Mouse (Mus musculus): ENCODE measurements around the gene Actl6a. TPM values are rescaled to one million over a fixed set of nuclear protein-coding genes. Genes with fewer than 3 reads are reported as not detected.
"Not testable (repeated sequence)": the region's sequence is repeated elsewhere in the genome, so short reads cannot be mapped to it uniquely, and the experiment has no call there.

Gene Actl6a
- polyA plus RNA-seq (2016; fragmentation: Nextera tagmentation; extraction: Ambion mirVana) = 186 and 197 TPM in 2 replicates

GRCm38 (mm10) chr3:32705647-32706348 is at the start of gene Actl6a:
TSS of gene Actl6a (plus strand) at chr3:32706298.
- not testable (repeated sequence) for H3K36me3 ChIP-seq; H3K4me3 ChIP-seq; ATAC-seq (ENCODE audit: insufficient number of reproducible peaks, insufficient read depth, low FRiP score, low TSS enrichment); H3K9me3 ChIP-seq; H3K27ac ChIP-seq; H3K4me2 ChIP-seq (replicated peaks); H3K4me1 ChIP-seq; H3K27me3 ChIP-seq; H3K9ac ChIP-seq
- 80% methylated on average over 9 of the region's 9 CpGs for WGBS

GRCm38 (mm10) chr3:32656398-32656994 is 49.6 kb upstream of the Actl6a start:
- no peaks in the 10 kb centered on the region for H3K27me3 ChIP-seq
- no peaks in the 10 kb centered on the region for H3K4me1 ChIP-seq
- no peaks in the 10 kb centered on the region for H3K9me3 ChIP-seq
- ATAC-seq (ENCODE audit: insufficient number of reproducible peaks, insufficient read depth, low FRiP score, low TSS enrichment) = no peak
- no peak overlapping the region for H3K4me3 ChIP-seq
- no peak overlapping the region for H3K9ac ChIP-seq
- no peak overlapping the region for H3K4me2 ChIP-seq (replicated peaks)
- 83% methylated on average over 10 of the region's 10 CpGs for WGBS
- H3K27ac ChIP-seq = no peak overlapping the region
- no peaks in the 10 kb centered on the region for H3K36me3 ChIP-seq

- Histone ChIP-seq H3K4me1 (no peaks in the 10 kb centered on the region), H3K27me3 (no peaks in the 10 kb centered on the region), H3K27ac (no peak overlapping the region), H3K9me3 (no peaks in the 10 kb centered on the region), H3K9ac (no peak overlapping the region), H3K36me3 (no peaks in the 10 kb centered on the region), H3K4me3 (no peak overlapping the region), H3K4me2 (replicated peaks) (no peak overlapping the region)
- WGBS = 79% methylated on average over 7 of the region's 7 CpGs
- ATAC-seq (ENCODE audit: insufficient number of reproducible peaks, insufficient read depth, low FRiP score, low TSS enrichment) = no peak
Observed at GRCm38 (mm10) chr3:32658401-32658800, 47.7 kb upstream of the Actl6a start.

DNA sequence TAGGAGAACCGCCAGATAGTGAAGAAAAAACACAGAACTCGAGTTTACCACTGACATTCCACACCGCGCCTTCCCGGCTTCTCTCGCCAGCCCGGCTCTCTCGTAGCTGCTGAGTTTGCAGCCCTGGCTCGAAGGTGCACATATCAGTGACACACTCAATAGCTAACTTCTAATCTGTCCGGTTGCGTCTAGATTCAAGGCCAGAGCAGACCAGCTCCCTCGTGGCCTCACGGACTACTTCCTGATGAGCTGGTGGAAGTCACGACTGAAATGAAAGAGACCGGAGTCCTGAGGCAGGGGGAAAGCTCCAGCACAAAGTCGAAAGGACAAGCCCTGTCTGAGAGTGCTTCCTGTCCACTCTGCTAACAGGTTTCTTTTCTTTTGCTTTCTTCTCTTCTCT is 47.3 kb upstream of the Actl6a start:
- H3K27ac ChIP-seq = no peak overlapping the region
- no peaks in the 10 kb centered on the region for H3K4me1 ChIP-seq
- no peaks in the 10 kb centered on the region for H3K36me3 ChIP-seq
- H3K27me3 ChIP-seq = no peaks in the 10 kb centered on the region
- H3K9ac ChIP-seq = no peak overlapping the region
- no peak for ATAC-seq (ENCODE audit: insufficient number of reproducible peaks, insufficient read depth, low FRiP score, low TSS enrichment)
- H3K9me3 ChIP-seq = no peaks in the 10 kb centered on the region
- no peak overlapping the region for H3K4me2 ChIP-seq (replicated peaks)
- no peak overlapping the region for H3K4me3 ChIP-seq
- WGBS = 73% methylated on average over 16 of the region's 16 CpGs

GRCm38 (mm10) chr3:32659506-32659905 is 46.6 kb upstream of the Actl6a start:
- ATAC-seq (ENCODE audit: insufficient number of reproducible peaks, insufficient read depth, low FRiP score, low TSS enrichment) = no peak
- no peaks in the 10 kb centered on the region for H3K27me3 ChIP-seq
- no peaks in the 10 kb centered on the region for H3K36me3 ChIP-seq
- H3K4me3 ChIP-seq = no peak overlapping the region
- no peak overlapping the region for H3K4me2 ChIP-seq (replicated peaks)
- WGBS = 83% methylated on average over 2 of the region's 2 CpGs
- H3K9ac ChIP-seq = no peak overlapping the region
- H3K27ac ChIP-seq = no peak overlapping the region
- no peaks in the 10 kb centered on the region for H3K4me1 ChIP-seq
- H3K9me3 ChIP-seq = no peaks in the 10 kb centered on the region

GRCm38 (mm10) chr3:32660276-32660675 is 45.8 kb upstream of the Actl6a start:
- 0 out of 2 replicates have a peak, but pooled peaks have one; percentile 64 for ATAC-seq (ENCODE audit: insufficient number of reproducible peaks, insufficient read depth, low FRiP score, low TSS enrichment)
- no peak overlapping the region for H3K9ac ChIP-seq
- no peaks in the 10 kb centered on the region for H3K4me1 ChIP-seq
- WGBS = 41% methylated on average over 8 of the region's 8 CpGs
- H3K27ac ChIP-seq = no peak overlapping the region
- no peaks in the 10 kb centered on the region for H3K36me3 ChIP-seq
- H3K27me3 ChIP-seq = no peaks in the 10 kb centered on the region
- no peak overlapping the region for H3K4me2 ChIP-seq (replicated peaks)
- no peaks in the 10 kb centered on the region for H3K9me3 ChIP-seq
- H3K4me3 ChIP-seq = no peak overlapping the region

- no peak overlapping the region for H3K4me3 ChIP-seq
- H3K9ac ChIP-seq = no peak overlapping the region
- no peaks in the 10 kb centered on the region for H3K36me3 ChIP-seq
- ATAC-seq (ENCODE audit: insufficient number of reproducible peaks, insufficient read depth, low FRiP score, low TSS enrichment) = no peak
- H3K4me1 ChIP-seq = no peaks in the 10 kb centered on the region
- no peak overlapping the region for H3K4me2 ChIP-seq (replicated peaks)
- no peaks in the 10 kb centered on the region for H3K27me3 ChIP-seq
- H3K27ac ChIP-seq = no peak overlapping the region
- 59% methylated on average over 8 of the region's 8 CpGs for WGBS
- H3K9me3 ChIP-seq = no peaks in the 10 kb centered on the region
Observed at GRCm38 (mm10) chr3:32660831-32661555, 45.1 kb upstream of the Actl6a start.

DNA sequence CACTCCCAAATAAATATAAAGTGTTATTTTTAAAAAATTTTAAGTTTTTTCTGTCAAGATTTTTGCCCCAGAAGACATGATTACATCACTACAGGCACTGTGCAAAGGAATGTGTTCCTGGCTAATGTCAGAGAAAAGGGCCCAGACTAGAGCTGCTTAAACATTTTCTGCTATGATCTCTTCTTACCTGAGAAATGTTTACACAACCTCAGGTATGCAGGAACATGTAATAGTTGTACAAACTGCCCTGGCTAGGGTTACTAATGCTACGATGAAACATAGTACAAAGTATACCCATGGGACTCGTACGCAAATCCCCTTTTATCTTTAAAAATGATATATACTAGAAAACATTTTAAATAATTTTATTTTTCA is 44.6 kb upstream of the Actl6a start:
- Histone ChIP-seq H3K36me3 (no peaks in the 10 kb centered on the region), H3K27me3 (no peaks in the 10 kb centered on the region), H3K27ac (no peak overlapping the region), H3K9ac (no peak overlapping the region), H3K4me3 (no peak overlapping the region), H3K4me2 (replicated peaks) (no peak overlapping the region), H3K9me3 (no peaks in the 10 kb centered on the region), H3K4me1 (no peaks in the 10 kb centered on the region)
- no peak for ATAC-seq (ENCODE audit: insufficient number of reproducible peaks, insufficient read depth, low FRiP score, low TSS enrichment)
- WGBS = 74% methylated on average over 3 of the region's 3 CpGs

GRCm38 (mm10) chr3:32668256-32668959 is 37.7 kb upstream of the Actl6a start:
- Histone ChIP-seq H3K4me2 (replicated peaks) (no peak overlapping the region), H3K9me3 (no peaks in the 10 kb centered on the region), H3K9ac (no peak overlapping the region), H3K27me3 (no peaks in the 10 kb centered on the region), H3K4me3 (no peak overlapping the region), H3K36me3 (no peaks in the 10 kb centered on the region), H3K27ac (no peak overlapping the region), H3K4me1 (no peaks in the 10 kb centered on the region)
- no peak for ATAC-seq (ENCODE audit: insufficient number of reproducible peaks, insufficient read depth, low FRiP score, low TSS enrichment)
- 75% methylated on average over 9 of the region's 9 CpGs for WGBS

- Histone ChIP-seq H3K4me1 (no peaks in the 10 kb centered on the region), H3K27ac (no peak overlapping the region), H3K4me3 (no peak overlapping the region), H3K4me2 (replicated peaks) (no peak overlapping the region), H3K27me3 (no peaks in the 10 kb centered on the region), H3K36me3 (no peaks in the 10 kb centered on the region), H3K9me3 (no peaks in the 10 kb centered on the region), H3K9ac (no peak overlapping the region)
- WGBS = 67% methylated on average over 6 of the region's 6 CpGs
- ATAC-seq (ENCODE audit: insufficient number of reproducible peaks, insufficient read depth, low FRiP score, low TSS enrichment) = no peak
Observed at GRCm38 (mm10) chr3:32669211-32669610, 36.9 kb upstream of the Actl6a start.

DNA sequence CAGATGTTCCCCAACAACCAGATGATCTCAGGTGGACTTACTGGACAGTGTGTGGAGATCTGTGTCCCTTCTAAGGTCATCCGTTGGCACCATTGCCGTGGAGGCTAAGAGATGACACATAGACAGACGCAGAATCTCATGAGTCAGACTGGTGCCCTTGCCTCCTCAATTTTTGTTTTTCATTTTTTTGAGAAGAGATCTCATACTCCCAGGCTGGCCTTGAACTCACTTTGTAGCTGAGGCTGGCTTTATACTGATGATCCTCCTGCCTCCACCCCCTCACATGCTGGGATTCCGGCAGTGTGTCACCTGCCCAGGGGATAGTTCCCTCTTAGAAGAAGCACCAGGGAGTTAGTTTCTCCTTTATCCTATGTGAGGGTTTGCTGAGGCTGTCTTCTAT is 35.9 kb upstream of the Actl6a start:
- Histone ChIP-seq H3K36me3 (no peaks in the 10 kb centered on the region), H3K27ac (no peak overlapping the region), H3K4me2 (replicated peaks) (no peak overlapping the region), H3K4me3 (no peak overlapping the region), H3K27me3 (no peaks in the 10 kb centered on the region), H3K4me1 (no peaks in the 10 kb centered on the region), H3K9me3 (no peaks in the 10 kb centered on the region), H3K9ac (no peak overlapping the region)
- WGBS = 94% methylated on average over 4 of the region's 4 CpGs
- ATAC-seq (ENCODE audit: insufficient number of reproducible peaks, insufficient read depth, low FRiP score, low TSS enrichment) = no peak

Measured in embryonic facial prominence, embryonic 12.5 days (tissue).